Mouse (Mus musculus): ENCODE measurements around the gene Arhgdig. TPM values are rescaled to one million over a fixed set of nuclear protein-coding genes. Genes with fewer than 3 reads are reported as not detected.

Gene Arhgdig
- total RNA-seq, 2 experiments from 2014 or later = 0.42 TPM; not detected in 1

Other genes starting within 250 kb of the Arhgdig start
- 1 to 10 TPM; 7.1 to 7.8 TPM for gene Capn15, start 222.0 kb downstream of the Arhgdig start, total RNA-seq (2021)
- gene Rab11fip3, start 138.2 kb downstream of the Arhgdig start, total RNA-seq (2021) = 10 to 100 TPM; 28.0 to 30.2 TPM
- 10 to 100 TPM; 11.0 to 11.7 TPM for gene Decr2, start 117.4 kb downstream of the Arhgdig start, total RNA-seq (2021)
- 1 to 10 TPM; 3.2 to 3.6 TPM for gene Nme4, start 112.2 kb downstream of the Arhgdig start, total RNA-seq (2021)
- 1 to 10 TPM; 2.5 to 3.1 TPM for gene Tmem8, start 94.5 kb downstream of the Arhgdig start, total RNA-seq (2021)
- gene Mrpl28, start 84.3 kb downstream of the Arhgdig start, total RNA-seq (2021) = 100 to 1,000 TPM; 130 to 133 TPM
- gene Axin1, start 69.1 kb downstream of the Arhgdig start, total RNA-seq (2021) = 10 to 100 TPM; 14.0 to 16.0 TPM
- gene Pdia2, start 8.7 kb downstream of the Arhgdig start, total RNA-seq (2021) = not detected
- gene Rgs11, start 4.8 kb downstream of the Arhgdig start, total RNA-seq (2021) = under 1 TPM; 0.29 to 0.73 TPM
- gene Fam234a, start 36.5 kb upstream of the Arhgdig start, total RNA-seq (2021) = 100 to 1,000 TPM; 113 to 123 TPM
- 10 to 100 TPM; 15.3 to 18.2 TPM for gene Luc7l, start 45.1 kb upstream of the Arhgdig start, total RNA-seq (2021)
- 1 to 10 TPM; 4.7 to 6.3 TPM for gene Neurl1b, start 207.0 kb upstream of the Arhgdig start, total RNA-seq (2021)

Data from heart, postnatal 25 days (tissue).